Mouse (Mus musculus): Measurements from ENCODE around the gene Fnbp1l.
A peak's percentile ranks its signal among the peaks of the same experiment; 100 is the strongest.

GRCm38 (mm10) chr3:122620285-122620931 is 893 bp upstream of the Fnbp1l start:
- TF ChIP-seq CTCF (IDR thresholded peaks at IDR 0.05; ENCODE audit: low read depth) (0 out of 2 replicates have a peak, but pooled peaks have one; percentile 1), EP300 (IDR thresholded peaks at IDR 0.05; ENCODE audit: low read depth) (no peak)
